Mouse (Mus musculus) liver, postnatal 0 days (tissue): ENCODE measurements around the gene Ptcd2. TPM values are rescaled to one million over a fixed set of nuclear protein-coding genes. Genes with fewer than 3 reads are reported as not detected.
A peak's percentile ranks its signal among the peaks of the same experiment; 100 is the strongest.

ENCODE experiments used
- ATAC-seq: fragments of 200-750 bp; cut with Nextera tagmentation; 2 replicates; pipeline ENCODE4 v1.8.0; 2017; ENCODE audit warnings: mild to moderate bottlenecking, moderate library complexity
- DNase-seq: peaks from one replicate; pipeline ENCODE4 v3.0.0-alpha.2; 2016
- H3K27ac ChIP-seq: fragments of 300-500 bp; sonication (generic); 2 replicates; pipeline ENCODE4 v1.5.1; 2014; ENCODE audit warnings: antibody characterized with exemption, moderate library complexity, mild to moderate bottlenecking, low read depth
- H3K27me3 ChIP-seq: fragments of 300-500 bp; sonication (generic); 2 replicates; pipeline ENCODE4 v1.6.1; 2014; ENCODE audit warnings: low read length, control low read depth, mixed read lengths; ENCODE audit not compliant: insufficient read depth
- H3K36me3 ChIP-seq: fragments of 300-500 bp; sonication (generic); replicated peaks from 2 replicates; pipeline ENCODE4 v1.6.1; 2014; ENCODE audit warnings: mild to moderate bottlenecking, control low read depth, low read length, moderate library complexity, mixed read lengths; ENCODE audit not compliant: insufficient read depth
- H3K4me1 ChIP-seq: fragments of 300-500 bp; sonication (generic); 2 replicates; pipeline ENCODE4 v1.6.1; 2014; ENCODE audit warnings: antibody characterized with exemption, mild to moderate bottlenecking, control low read depth; ENCODE audit not compliant: insufficient read depth
- H3K4me2 ChIP-seq: fragments of 300-500 bp; sonication (generic); 2 replicates; pipeline ENCODE4 v1.6.1; 2014; ENCODE audit warnings: low read depth, mild to moderate bottlenecking, low read length, moderate library complexity, mixed read lengths
- H3K4me3 ChIP-seq: fragments of 300-500 bp; sonication (generic); 2 replicates; pipeline ENCODE4 v1.5.1; 2014; ENCODE audit warnings: low read depth, low read length
- H3K9ac ChIP-seq: fragments of 300-500 bp; sonication (generic); replicated peaks from 2 replicates; pipeline ENCODE4 v1.6.1; 2014; ENCODE audit warnings: mild to moderate bottlenecking, moderate library complexity
- H3K9me3 ChIP-seq: fragments of 300-500 bp; sonication (generic); 2 replicates; pipeline ENCODE4 v1.6.1; 2016; ENCODE audit warnings: mild to moderate bottlenecking, control low read depth, low read length, mixed read lengths
- CTCF ChIP-seq: sonication (generic); IDR thresholded peaks from 2 replicates; pipeline ENCODE4 v1.5.1; 2016; ENCODE audit warnings: antibody characterized with exemption, low read depth
- EP300 ChIP-seq: IDR thresholded peaks from 2 replicates; pipeline ENCODE4 v1.6.1; 2016; ENCODE audit warnings: antibody characterized with exemption, low read depth, mild to moderate bottlenecking
- WGBS: fragments of 180-500 bp; shearing (Covaris S2); extraction: QIAGEN DNeasy Blood & Tissue Kit; methylation state at CpG from one replicate; pipeline ENCODE4 v1.1.7; 2014; ENCODE audit not compliant: insufficient replicate concordance; 5-methylcytosine and 5-hydroxymethylcytosine counted together
- polyA plus RNA-seq: library from polyadenylated mRNA; unstranded; fragments of >200 nt; fragmentation: Nextera tagmentation; extraction: Ambion mirVana; gene quantifications from 2 replicates; pipeline ENCODE4 v1.2.1, GENCODE M21; 2015

Ptcd2 gene
- polyA plus RNA-seq = 23.2 and 23.8 TPM in 2 replicates

DNA sequence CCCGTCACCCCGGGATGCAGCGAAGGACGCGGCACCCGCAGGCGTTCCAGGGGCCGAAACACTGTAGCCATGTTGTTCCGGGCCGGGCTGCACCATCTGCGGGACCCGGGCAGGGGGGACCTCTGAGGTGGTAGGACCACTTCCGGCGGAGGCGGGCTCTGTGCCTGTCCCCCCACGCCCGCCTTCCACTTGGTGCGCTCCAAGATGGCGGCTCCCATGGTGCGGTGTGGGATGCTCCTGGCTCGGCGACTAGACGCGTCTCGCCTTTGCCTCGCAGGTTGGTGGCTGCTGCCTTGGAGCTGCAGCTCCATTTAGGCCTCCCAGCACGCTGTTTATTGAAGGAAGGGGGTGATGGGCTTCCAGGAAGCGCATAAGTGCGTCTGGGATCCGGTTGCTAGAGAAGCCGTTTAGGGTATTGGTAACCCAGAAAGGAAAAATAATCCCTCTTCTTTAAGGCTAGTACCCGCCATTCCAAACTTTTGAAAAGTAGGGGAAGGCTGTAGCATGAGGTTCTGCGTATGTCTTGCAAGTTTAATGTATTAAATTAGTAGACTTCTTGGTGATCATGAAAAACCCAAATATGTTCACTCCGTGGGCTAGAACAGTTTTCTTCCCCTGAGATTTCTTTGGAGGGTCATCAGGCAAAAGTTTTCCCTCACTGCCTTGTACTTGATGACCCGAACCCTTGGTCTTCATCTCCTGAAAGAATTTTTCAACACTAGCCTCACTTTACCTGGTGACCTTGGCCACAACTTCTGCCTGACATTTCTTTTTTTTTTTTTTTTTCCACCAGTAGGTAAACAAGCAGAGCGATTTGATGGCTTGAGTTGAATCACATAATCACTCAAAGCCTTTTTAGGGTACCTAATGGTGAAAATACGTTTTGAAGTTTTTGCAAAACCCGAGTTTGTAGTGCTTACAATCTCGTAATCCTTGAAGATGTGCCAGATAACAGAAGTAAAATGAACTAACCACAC, at the start of gene Ptcd2, which contains the start of gene Mrps27:
Ptcd2 (minus strand) TSS at position 107 of the 977 bp plus-strand sequence.
Mrps27 (plus strand) TSS at position 188 of the 977 bp plus-strand sequence.
- ATAC-seq (peak; percentile 100), DNase-seq (peak; percentile 98)
- peak; percentile 41; the same call in 1 of the 2 replicates for TF ChIP-seq EP300
- no peak for TF ChIP-seq CTCF
- H3K4me1 ChIP-seq = peaks cover 13% of the 10 kb centered on the region
- WGBS = under 1% methylated on average over 39 of the region's 39 CpGs
- H3K36me3 ChIP-seq = peaks cover 26% of the 10 kb centered on the region
- H3K27ac ChIP-seq = peak within 1 kb of the TSS; percentile 63
- peak within 1 kb of the TSS; percentile 82 for H3K4me2 ChIP-seq
- H3K9me3 ChIP-seq = no peaks in the 10 kb centered on the region
- H3K9ac ChIP-seq = peak within 1 kb of the TSS; percentile 83
- no peaks in the 10 kb centered on the region for H3K27me3 ChIP-seq
- H3K4me3 ChIP-seq = peak within 1 kb of the TSS; percentile 77

DNA sequence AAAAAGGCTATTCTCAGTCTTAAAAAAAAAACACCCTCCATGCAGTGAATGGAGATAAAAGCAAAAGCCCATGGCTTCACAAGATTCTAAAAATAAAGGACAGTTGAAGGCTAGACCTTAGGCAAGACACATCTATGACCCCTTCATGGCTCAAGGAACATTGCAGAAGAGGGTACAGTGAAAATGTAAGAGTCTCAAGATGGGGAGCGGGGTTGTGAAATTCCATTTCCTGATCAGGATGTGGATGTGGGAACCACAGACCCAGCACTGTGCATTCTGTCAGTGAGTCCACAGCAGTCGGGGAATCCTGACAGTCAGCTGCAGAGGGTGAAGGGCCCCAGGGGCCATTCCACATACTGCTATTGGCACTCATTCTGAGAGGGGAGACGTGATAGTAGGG, 48.6 kb upstream of the Ptcd2 start:
- no peak overlapping the region for H3K4me2 ChIP-seq
- no peak overlapping the region for H3K4me3 ChIP-seq
- H3K4me1 ChIP-seq = no peaks in the 10 kb centered on the region
- H3K9me3 ChIP-seq = no peaks in the 10 kb centered on the region
- H3K27me3 ChIP-seq = no peaks in the 10 kb centered on the region
- TF ChIP-seq CTCF = no peak
- no peak for TF ChIP-seq EP300
- DNase-seq = no peak
- WGBS = 66% methylated on average over 3 of the region's 3 CpGs
- no peak for ATAC-seq
- no peaks in the 10 kb centered on the region for H3K36me3 ChIP-seq
- no peak overlapping the region for H3K27ac ChIP-seq
- H3K9ac ChIP-seq = no peak overlapping the region

DNA sequence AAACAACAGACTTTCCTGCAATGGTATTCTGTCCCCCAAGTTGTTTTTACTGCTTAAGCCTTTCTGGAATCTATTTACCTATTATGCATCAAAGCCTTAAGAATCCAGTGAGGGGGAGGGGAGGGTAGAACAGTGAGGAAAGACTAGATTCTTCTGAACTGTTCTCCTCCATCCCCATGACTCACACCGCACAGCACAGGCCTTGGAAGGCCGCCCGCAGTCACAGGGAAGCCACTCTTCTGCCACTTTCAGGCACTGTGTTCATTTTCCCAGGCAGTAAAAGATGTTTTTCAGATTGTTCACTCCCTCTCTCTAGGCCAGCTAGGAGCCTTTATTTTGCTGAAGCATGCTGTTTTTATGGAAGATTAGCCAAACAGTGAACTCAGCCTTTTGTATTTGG, 46.9 kb upstream of the Ptcd2 start:
- Histone ChIP-seq H3K4me1 (no peaks in the 10 kb centered on the region), H3K4me3 (no peak overlapping the region), H3K27ac (no peak overlapping the region), H3K9me3 (no peaks in the 10 kb centered on the region), H3K4me2 (no peak overlapping the region), H3K36me3 (no peaks in the 10 kb centered on the region), H3K27me3 (no peaks in the 10 kb centered on the region), H3K9ac (no peak overlapping the region)
- ATAC-seq = no peak
- TF ChIP-seq CTCF (no peak), EP300 (no peak)
- 89% methylated on average over 3 of the region's 3 CpGs for WGBS
- no peak for DNase-seq

DNA sequence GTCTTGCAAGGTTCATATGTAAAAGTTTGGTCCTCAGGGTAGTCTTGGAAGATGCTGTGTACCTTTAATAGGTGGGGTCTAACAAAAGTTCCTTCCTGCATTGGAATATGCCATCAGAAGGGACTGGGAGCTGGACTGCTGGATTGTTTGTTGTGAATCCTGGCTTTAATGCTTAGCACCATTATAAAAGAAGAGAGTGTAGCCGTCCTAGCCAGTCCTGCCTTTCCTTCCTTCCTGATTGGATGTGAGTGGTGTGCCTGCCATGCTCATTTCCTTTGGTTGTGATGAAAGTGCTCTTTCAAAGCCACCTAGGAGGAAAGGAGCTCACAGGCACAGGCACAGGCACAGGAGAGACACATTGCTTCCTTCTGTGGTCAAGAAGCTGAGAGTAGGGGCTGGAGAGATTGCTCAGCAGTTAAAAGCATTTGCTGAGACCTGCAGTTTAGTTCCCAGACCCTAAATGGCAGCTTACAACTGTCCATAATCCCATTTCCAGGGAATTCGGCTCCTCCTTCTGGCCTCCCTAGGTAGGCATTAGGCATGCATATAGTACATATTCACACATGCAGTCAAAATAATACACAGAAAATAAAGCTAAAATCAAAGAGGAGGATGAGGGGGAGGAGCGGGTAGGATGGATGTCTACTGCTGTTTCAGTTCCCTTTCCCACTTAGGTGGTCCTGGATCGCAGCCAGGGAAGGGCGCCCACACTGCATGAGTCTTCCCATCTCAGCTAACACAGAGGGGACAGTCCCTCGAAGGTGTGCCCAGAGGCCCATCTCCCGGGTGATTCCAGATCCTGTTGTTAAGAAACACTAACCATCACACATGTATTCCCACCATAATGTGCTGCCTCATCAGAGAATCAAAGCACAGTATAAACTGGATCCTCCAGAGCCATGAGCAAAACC, 43.7 kb upstream of the Ptcd2 start:
- Histone ChIP-seq H3K36me3 (no peaks in the 10 kb centered on the region), H3K4me3 (no peak overlapping the region), H3K4me1 (no peaks in the 10 kb centered on the region), H3K27ac (no peak overlapping the region), H3K9me3 (no peaks in the 10 kb centered on the region), H3K4me2 (no peak overlapping the region), H3K9ac (no peak overlapping the region), H3K27me3 (no peaks in the 10 kb centered on the region)
- ATAC-seq (no peak), DNase-seq (no peak)
- TF ChIP-seq CTCF (no peak), EP300 (no peak)
- WGBS = 73% methylated on average over 7 of the region's 7 CpGs

DNA sequence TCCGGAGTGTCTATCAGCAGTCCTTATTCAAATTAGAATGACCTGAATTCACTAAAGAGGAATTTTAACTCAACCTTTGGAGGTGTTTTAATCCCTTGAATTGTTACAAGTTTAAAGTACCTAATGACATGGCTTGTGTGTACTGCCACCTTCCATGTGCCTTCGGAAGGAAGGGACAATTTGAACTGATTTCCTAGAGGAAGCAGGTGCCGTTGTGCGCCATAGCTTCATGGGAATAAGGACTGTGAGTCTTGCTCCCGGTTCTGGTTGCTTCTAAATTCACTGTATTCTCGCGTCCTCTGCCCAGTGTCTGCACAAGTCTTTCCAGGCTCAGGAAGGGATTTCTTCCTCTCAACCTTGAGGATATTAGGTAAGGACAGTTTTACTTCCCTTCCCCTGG, 41.8 kb upstream of the Ptcd2 start:
- no peak overlapping the region for H3K4me2 ChIP-seq
- H3K4me1 ChIP-seq = no peaks in the 10 kb centered on the region
- TF ChIP-seq EP300 (no peak), CTCF (no peak)
- no peaks in the 10 kb centered on the region for H3K27me3 ChIP-seq
- H3K9ac ChIP-seq = no peak overlapping the region
- 73% methylated on average over 7 of the region's 7 CpGs for WGBS
- no peaks in the 10 kb centered on the region for H3K36me3 ChIP-seq
- no peaks in the 10 kb centered on the region for H3K9me3 ChIP-seq
- ATAC-seq = no peak
- no peak overlapping the region for H3K27ac ChIP-seq
- no peak for DNase-seq
- H3K4me3 ChIP-seq = no peak overlapping the region

DNA sequence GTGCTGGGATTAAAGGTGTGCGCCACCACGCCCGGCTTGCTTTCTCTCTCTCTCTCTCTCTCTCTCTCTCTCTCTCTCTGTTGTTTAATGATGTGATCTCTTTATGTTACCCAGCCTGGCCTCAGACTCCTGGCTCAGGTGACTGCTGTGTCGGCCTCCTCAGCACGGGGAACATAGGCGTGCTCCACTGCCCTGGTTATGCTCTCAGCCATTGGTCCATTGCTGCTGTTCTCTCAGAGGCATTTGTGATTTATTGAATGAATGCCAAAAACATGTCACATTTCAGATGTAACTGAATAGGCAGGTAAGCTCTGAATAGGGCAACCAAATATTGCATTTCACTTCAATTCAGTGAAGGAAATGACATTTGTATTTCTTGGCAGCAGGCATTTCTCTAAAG, 41.4 kb upstream of the Ptcd2 start:
- TF ChIP-seq CTCF (no peak), EP300 (no peak)
- DNase-seq = no peak
- Histone ChIP-seq H3K27ac (no peak overlapping the region), H3K27me3 (no peaks in the 10 kb centered on the region), H3K9me3 (no peaks in the 10 kb centered on the region), H3K36me3 (no peaks in the 10 kb centered on the region), H3K4me1 (no peaks in the 10 kb centered on the region), H3K4me2 (no peak overlapping the region), H3K4me3 (no peak overlapping the region), H3K9ac (no peak overlapping the region)
- WGBS = 85% methylated on average over 6 of the region's 6 CpGs
- ATAC-seq = no peak
